In the genomic region with DNA sequence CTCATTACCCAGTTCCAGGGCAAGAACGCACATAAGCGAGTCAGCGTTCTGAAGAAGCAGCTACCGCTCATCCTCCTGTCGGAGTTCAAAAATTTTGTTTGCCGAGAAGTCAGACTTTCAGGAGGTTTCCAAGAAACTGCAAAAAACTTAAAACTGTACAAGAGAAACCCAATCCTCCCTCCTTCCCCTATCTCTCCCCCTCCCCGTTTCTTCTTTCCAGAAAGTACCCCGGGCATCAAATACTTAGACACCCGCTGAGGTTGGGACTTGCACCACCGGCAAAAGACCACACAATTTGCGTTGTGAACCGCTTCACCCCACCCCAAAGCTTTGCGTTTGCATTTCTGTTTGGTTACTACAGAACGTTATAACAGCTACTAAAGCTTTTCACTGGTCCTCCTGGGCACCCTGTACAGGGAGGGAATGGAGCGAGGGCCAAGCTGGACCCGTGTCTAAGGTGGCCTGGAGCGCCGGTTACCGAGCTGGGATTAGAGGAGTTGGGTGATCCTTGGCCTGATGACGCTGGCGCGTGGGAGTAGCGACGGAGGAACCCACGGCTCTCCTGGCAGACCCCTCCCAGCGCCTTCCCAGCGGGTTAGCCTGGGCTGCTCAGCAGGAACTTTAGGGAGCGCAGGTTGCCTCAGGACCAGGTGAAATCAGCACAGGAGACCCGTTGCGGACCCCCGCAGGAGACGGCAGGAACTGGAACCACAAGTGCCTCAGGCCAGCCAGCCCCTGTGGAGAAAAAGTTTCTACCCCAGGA, we compare ENCODE assay signal across 8 mouse cellular contexts. TPM values are rescaled to one million over a fixed set of nuclear protein-coding genes. Genes with fewer than 3 reads are reported as not detected.
DNase-seq lines count a peak whose midpoint lies in the region; ATAC-seq and TF ChIP-seq lines count a peak whose summit lies in the region.

No protein-coding gene starts in this region.

- DNase-seq in A20 (ENCODE audit: low read depth, low spot score): peak; percentile 33
- peak; percentile 73 for DNase-seq in intestine, embryonic 14.5 days (ENCODE audit: low spot score)
- peak; percentile 42 for DNase-seq in stomach, postnatal 0 days (ENCODE audit: low spot score)
- no peak for DNase-seq in MN1 (ENCODE audit: low spot score)
- DNase-seq in gastrocnemius, adult 18-20 months (ENCODE audit: low spot score): no peak

- H3K9me3 ChIP-seq in ES-Bruce4 (replicated peaks; ENCODE audit: control insufficient read depth, insufficient read depth, low read length, poor library complexity, severe bottlenecking): no peaks in the 10 kb centered on the region
- no peaks in the 10 kb centered on the region for H3K9me3 ChIP-seq in forebrain, embryonic 16.5 days (ENCODE audit: control insufficient read depth, low read length)
- H3K9me3 ChIP-seq in intestine, embryonic 14.5 days (ENCODE audit: control insufficient read depth, low read length): no peaks in the 10 kb centered on the region
- H3K9me3 ChIP-seq in lung, embryonic 15.5 days: no peaks in the 10 kb centered on the region
- H3K9me3 ChIP-seq in stomach, postnatal 0 days (ENCODE audit: control insufficient read depth, low read length): no peaks in the 10 kb centered on the region

- H3K9ac ChIP-seq in ES-Bruce4 (ENCODE audit: low read depth, poor library complexity, severe bottlenecking): peak overlapping the region; percentile 36
- no peak overlapping the region for H3K9ac ChIP-seq in forebrain, embryonic 16.5 days (replicated peaks; ENCODE audit: low read depth, low read length)
- H3K9ac ChIP-seq in intestine, embryonic 14.5 days (ENCODE audit: low read length): peak overlapping the region; percentile 25; the same call in 1 of the 2 replicates
- 0 out of 2 replicates have a peak overlapping the region, but pooled peaks have one; percentile 1 for H3K9ac ChIP-seq in lung, embryonic 15.5 days
- no peak overlapping the region; the same call in 1 of the 2 replicates for H3K9ac ChIP-seq in stomach, postnatal 0 days (ENCODE audit: low read length)

- no peaks in the 10 kb centered on the region for H3K4me1 ChIP-seq in ES-Bruce4 (ENCODE audit: control insufficient read depth, insufficient read depth, low read length)
- 0 out of 2 replicates have a peak, but pooled peaks cover 9% of the 10 kb centered on the region for H3K4me1 ChIP-seq in forebrain, embryonic 16.5 days (replicated peaks; ENCODE audit: control insufficient read depth, insufficient read depth, low read length)
- H3K4me1 ChIP-seq in intestine, embryonic 14.5 days (replicated peaks; ENCODE audit: control insufficient read depth, insufficient read depth, low read length): 0 out of 2 replicates have a peak, but pooled peaks cover 3% of the 10 kb centered on the region
- H3K4me1 ChIP-seq in lung, embryonic 15.5 days: 0 out of 2 replicates have a peak, but pooled peaks cover 5% of the 10 kb centered on the region
- H3K4me1 ChIP-seq in stomach, postnatal 0 days (replicated peaks; ENCODE audit: control insufficient read depth, insufficient read depth): no peaks in the 10 kb centered on the region

- H3K36me3 ChIP-seq in ES-Bruce4 (ENCODE audit: control insufficient read depth, insufficient read depth, low read length, poor library complexity, severe bottlenecking): no peaks in the 10 kb centered on the region
- H3K36me3 ChIP-seq in forebrain, embryonic 16.5 days (ENCODE audit: control insufficient read depth, insufficient read depth): no peaks in the 10 kb centered on the region
- H3K36me3 ChIP-seq in intestine, embryonic 14.5 days (ENCODE audit: control insufficient read depth, insufficient read depth, low read length): no peaks in the 10 kb centered on the region
- H3K36me3 ChIP-seq in lung, embryonic 15.5 days: no peaks in the 10 kb centered on the region
- no peaks in the 10 kb centered on the region for H3K36me3 ChIP-seq in stomach, postnatal 0 days (ENCODE audit: control insufficient read depth, insufficient read depth, low read length)

- H3K4me2 ChIP-seq in forebrain, embryonic 16.5 days (ENCODE audit: low read length): peak overlapping the region; percentile 8
- peak overlapping the region; percentile 48 for H3K4me2 ChIP-seq in intestine, embryonic 14.5 days (ENCODE audit: low read length)
- H3K4me2 ChIP-seq in lung, embryonic 15.5 days: peak overlapping the region; percentile 65
- H3K4me2 ChIP-seq in stomach, postnatal 0 days (replicated peaks; ENCODE audit: low read depth): peak overlapping the region; percentile 52

- H3K4me3 ChIP-seq in ES-Bruce4 (ENCODE audit: low read depth, low read length): peak overlapping the region; percentile 29
- H3K4me3 ChIP-seq in forebrain, embryonic 16.5 days (replicated peaks; ENCODE audit: low read length): no peak overlapping the region
- peak overlapping the region; percentile 29 for H3K4me3 ChIP-seq in intestine, embryonic 14.5 days (ENCODE audit: low read depth, low read length)
- peak overlapping the region; percentile 34 for H3K4me3 ChIP-seq in lung, embryonic 15.5 days
- peak overlapping the region; percentile 30 for H3K4me3 ChIP-seq in stomach, postnatal 0 days (ENCODE audit: low read depth, low read length)

- no peak for TF ChIP-seq EP300 in ES-Bruce4 (IDR thresholded peaks at IDR 0.05; ENCODE audit: insufficient read depth, low read depth, low read length)
- TF ChIP-seq EP300 in stomach, postnatal 0 days (optimal IDR thresholded peaks at IDR 0.05): no peak

- no peak for TF ChIP-seq POLR2A in ES-Bruce4 (IDR thresholded peaks at IDR 0.05; ENCODE audit: insufficient read depth, low read length)

- H3K27ac ChIP-seq in ES-Bruce4 (ENCODE audit: insufficient read depth, low read length): no peak overlapping the region
- H3K27ac ChIP-seq in forebrain, embryonic 16.5 days (ENCODE audit: low read length): no peak overlapping the region
- H3K27ac ChIP-seq in intestine, embryonic 14.5 days (ENCODE audit: low read depth): no peak overlapping the region
- H3K27ac ChIP-seq in lung, embryonic 15.5 days: no peak overlapping the region
- H3K27ac ChIP-seq in stomach, postnatal 0 days (replicated peaks): no peak overlapping the region

- 19% methylated on average over 32 of the region's 32 CpGs for WGBS in forebrain, embryonic 16.5 days
- 16% methylated on average over 32 of the region's 32 CpGs for WGBS in intestine, embryonic 14.5 days
- 14% methylated on average over 32 of the region's 32 CpGs for WGBS in lung, embryonic 15.5 days
- 13% methylated on average over 32 of the region's 32 CpGs for WGBS in stomach, postnatal 0 days

- H3K27me3 ChIP-seq in ES-Bruce4 (ENCODE audit: control insufficient read depth, insufficient read depth, low read length, poor library complexity, severe bottlenecking): no peaks in the 10 kb centered on the region
- H3K27me3 ChIP-seq in forebrain, embryonic 16.5 days (replicated peaks; ENCODE audit: control insufficient read depth, insufficient read depth, low read length): peaks cover 13% of the 10 kb centered on the region; the same call in 1 of the 2 replicates
- peaks cover 14% of the 10 kb centered on the region for H3K27me3 ChIP-seq in intestine, embryonic 14.5 days (replicated peaks; ENCODE audit: control insufficient read depth, insufficient read depth, low read length)
- H3K27me3 ChIP-seq in lung, embryonic 15.5 days: peaks cover 10% of the 10 kb centered on the region; the same call in 1 of the 2 replicates
- H3K27me3 ChIP-seq in stomach, postnatal 0 days (ENCODE audit: control insufficient read depth, insufficient read depth, low read length): no peaks in the 10 kb centered on the region

- no peak for TF ChIP-seq CTCF in ES-Bruce4 (IDR thresholded peaks at IDR 0.05; ENCODE audit: low read depth, low read length)
- no peak for TF ChIP-seq CTCF in stomach, postnatal 0 days (IDR thresholded peaks at IDR 0.05; ENCODE audit: low read depth)

- no peak for ATAC-seq in forebrain, embryonic 16.5 days
- 0 out of 2 replicates have a peak, but pooled peaks have one; percentile 36 for ATAC-seq in intestine, embryonic 14.5 days (replicated peaks; ENCODE audit: low FRiP score, low TSS enrichment, low read depth)
- no peak for ATAC-seq in lung, embryonic 15.5 days (ENCODE audit: borderline replicate concordance, extremely low read depth, low FRiP score, low TSS enrichment)
- peak; percentile 40; the same call in 1 of the 2 replicates for ATAC-seq in stomach, postnatal 0 days (ENCODE audit: low FRiP score, low TSS enrichment)

RNA-seq across cellular contexts. Expression of gene Hnrnpk, which starts 49.7 kb away (rescaled TPM):
- polyA plus RNA-seq in ES-Bruce4 (2011; ENCODE audit: insufficient read depth, insufficient read length, low read depth, missing spikeins): 2,168 and 2,237 TPM in 2 replicates
- 1,925 and 2,161 TPM in 2 replicates for polyA plus RNA-seq in forebrain, embryonic 16.5 days (2015; fragmentation: Nextera tagmentation; extraction: Ambion mirVana)
- 1,414 and 1,590 TPM in 2 replicates for polyA plus RNA-seq in intestine, embryonic 14.5 days (2014; fragmentation: Nextera tagmentation; extraction: Ambion mirVana)
- 1,649 and 1,683 TPM in 2 replicates for polyA plus RNA-seq in lung, embryonic 15.5 days (2015; fragmentation: Nextera tagmentation; extraction: Ambion mirVana)
- 552 and 570 TPM in 2 replicates for polyA plus RNA-seq in stomach, postnatal 0 days (2015; fragmentation: Nextera tagmentation; extraction: Ambion mirVana)
- total RNA-seq in gastrocnemius, adult 18-20 months (2021): 100 to 1,000 TPM; 255 to 260 TPM

RNA-seq across cellular contexts. Expression of gene Rmi1, which starts 50.8 kb away (rescaled TPM):
- 31.3 and 31.7 TPM in 2 replicates for polyA plus RNA-seq in ES-Bruce4 (2011; ENCODE audit: insufficient read depth, insufficient read length, low read depth, missing spikeins)
- 23.8 and 24.2 TPM in 2 replicates for polyA plus RNA-seq in forebrain, embryonic 16.5 days (2015; fragmentation: Nextera tagmentation; extraction: Ambion mirVana)
- polyA plus RNA-seq in intestine, embryonic 14.5 days (2014; fragmentation: Nextera tagmentation; extraction: Ambion mirVana): 21.2 and 26.0 TPM in 2 replicates
- polyA plus RNA-seq in lung, embryonic 15.5 days (2015; fragmentation: Nextera tagmentation; extraction: Ambion mirVana): 26.3 and 29.7 TPM in 2 replicates
- 11.1 and 12.5 TPM in 2 replicates for polyA plus RNA-seq in stomach, postnatal 0 days (2015; fragmentation: Nextera tagmentation; extraction: Ambion mirVana)
- total RNA-seq in gastrocnemius, adult 18-20 months (2021): 1 to 10 TPM; 5.3 to 6.7 TPM

Comparison
In these comparisons a context has a peak if more than half of its experiments do, and no peak if none do; other contexts are left out.
1. DNase-seq: peak in A20 (single experiment), intestine, embryonic 14.5 days (single experiment) and stomach, postnatal 0 days (single experiment); none in MN1 (single experiment) and gastrocnemius, adult 18-20 months (single experiment).
2. H3K9ac ChIP-seq: peak in ES-Bruce4 (single experiment), intestine, embryonic 14.5 days (single experiment) and lung, embryonic 15.5 days (single experiment); none in forebrain, embryonic 16.5 days (single experiment) and stomach, postnatal 0 days (single experiment).
3. ATAC-seq: peak in intestine, embryonic 14.5 days (single experiment) and stomach, postnatal 0 days (single experiment); none in forebrain, embryonic 16.5 days (single experiment) and lung, embryonic 15.5 days (single experiment).
4. H3K4me2 ChIP-seq: peak in every context shown above with its lines; median percentile 65 in lung, embryonic 15.5 days; 52 in stomach, postnatal 0 days; 48 in intestine, embryonic 14.5 days; 8 in forebrain, embryonic 16.5 days.